ENCODE assay signal across 7 mouse cellular contexts in the genomic region with DNA sequence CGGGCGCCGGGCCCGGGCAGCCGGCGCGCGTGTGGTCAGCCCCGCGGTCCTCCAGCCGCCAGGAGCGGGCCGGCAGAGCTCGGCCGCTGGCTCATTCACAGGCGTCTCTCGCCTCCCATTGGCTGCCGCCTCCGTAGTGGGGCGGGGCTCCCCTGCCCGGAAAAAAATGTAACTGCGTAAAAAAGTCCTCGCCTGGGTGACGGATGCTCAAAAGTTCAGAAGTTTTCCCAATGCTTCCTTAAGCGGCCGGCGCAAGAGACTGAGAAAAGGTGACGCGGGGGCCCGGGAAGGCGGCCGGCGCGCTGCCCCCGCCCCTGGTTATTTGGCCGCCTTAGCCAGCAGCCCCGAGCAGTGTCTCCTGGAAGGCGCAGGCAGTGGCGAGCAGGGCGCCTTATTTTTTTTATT. TPM values are rescaled to one million over a fixed set of nuclear protein-coding genes. Genes with fewer than 3 reads are reported as not detected.
DNase-seq lines count a peak whose midpoint lies in the region; ATAC-seq lines count a peak whose summit lies in the region.

A gene (plus strand): TSS at position 206 of the 405 bp plus-strand sequence.

- intact Hi-C loops in left cerebral cortex, postnatal 4 days (cut with DNase I), result no loop called here

- H3K36me3 ChIP-seq in hindbrain, embryonic 14.5 days (replicated peaks; ENCODE audit: control insufficient read depth, insufficient read depth), result no peaks in the 10 kb centered on the region
- no peaks in the 10 kb centered on the region for H3K36me3 ChIP-seq in stomach, embryonic 14.5 days (ENCODE audit: control insufficient read depth, insufficient read depth, low read length)

- peak; percentile 80 for ATAC-seq in hindbrain, embryonic 14.5 days (ENCODE audit: low FRiP score)
- ATAC-seq in stomach, embryonic 14.5 days (ENCODE audit: insufficient number of reproducible peaks, insufficient read depth, low FRiP score, low read depth), result peak; percentile 91

- peak within 1 kb of the TSS; percentile 78 for H3K27ac ChIP-seq in hindbrain, embryonic 14.5 days
- peak within 1 kb of the TSS; percentile 44; the same call in 1 of the 2 replicates for H3K27ac ChIP-seq in stomach, embryonic 14.5 days (ENCODE audit: low read length)

- under 1% methylated on average over 40 of the region's 40 CpGs for WGBS in hindbrain, embryonic 14.5 days
- WGBS in stomach, embryonic 14.5 days, result under 1% methylated on average over 36 of the region's 40 CpGs

- H3K27me3 ChIP-seq in hindbrain, embryonic 14.5 days (ENCODE audit: control insufficient read depth, insufficient read depth, low read length), result peaks cover 93% of the 10 kb centered on the region
- H3K27me3 ChIP-seq in stomach, embryonic 14.5 days (ENCODE audit: control insufficient read depth, insufficient read depth, low read length), result peaks cover 48% of the 10 kb centered on the region

- H3K9ac ChIP-seq in hindbrain, embryonic 14.5 days, result peak within 1 kb of the TSS; percentile 60
- peak within 1 kb of the TSS; percentile 55 for H3K9ac ChIP-seq in stomach, embryonic 14.5 days (replicated peaks; ENCODE audit: low read depth, low read length)

- peak within 1 kb of the TSS; percentile 38 for H3K4me3 ChIP-seq in hindbrain, embryonic 14.5 days (replicated peaks; ENCODE audit: low read length)
- H3K4me3 ChIP-seq in stomach, embryonic 14.5 days (ENCODE audit: low read depth, low read length), result peak within 1 kb of the TSS; percentile 47

- H3K9me3 ChIP-seq in hindbrain, embryonic 14.5 days (ENCODE audit: control insufficient read depth, low read length), result no peaks in the 10 kb centered on the region
- H3K9me3 ChIP-seq in stomach, embryonic 14.5 days (ENCODE audit: control insufficient read depth, low read depth, low read length), result no peaks in the 10 kb centered on the region

- peaks cover 14% of the 10 kb centered on the region; the same call in 1 of the 2 replicates for H3K4me1 ChIP-seq in hindbrain, embryonic 14.5 days (replicated peaks; ENCODE audit: control insufficient read depth, insufficient read depth, low read length)
- peaks cover 2% of the 10 kb centered on the region; the same call in 1 of the 2 replicates for H3K4me1 ChIP-seq in stomach, embryonic 14.5 days (ENCODE audit: control insufficient read depth, insufficient read depth, low read length)

- DNase-seq in ZHBTc4 (ENCODE audit: low read depth, low spot score), result peak; percentile 80
- peak; percentile 52 to 62 for DNase-seq in cerebellum, postnatal 14 days
- peak; percentile 85 for DNase-seq in gastrocnemius, adult 18-20 months (ENCODE audit: low spot score)
- DNase-seq in hindbrain, embryonic 14.5 days (ENCODE audit: low spot score), result peak; percentile 74
- peak; percentile 63 for DNase-seq in left cerebral cortex, postnatal 4 days
- DNase-seq in mesoderm, embryonic 11.5 days (ENCODE audit: low read depth, low spot score), result peak; percentile 93

- H3K4me2 ChIP-seq in hindbrain, embryonic 14.5 days (replicated peaks), result peak within 1 kb of the TSS; percentile 71
- peak within 1 kb of the TSS; percentile 99 for H3K4me2 ChIP-seq in stomach, embryonic 14.5 days (replicated peaks; ENCODE audit: low read depth, low read length)

RNA-seq across cellular contexts. Expression of the gene that starts here (rescaled TPM):
- under 1 TPM; 0.75 to 0.88 TPM for total RNA-seq in gastrocnemius, adult 18-20 months (2021)
- polyA plus RNA-seq in hindbrain, embryonic 14.5 days (2014; fragmentation: Nextera tagmentation; extraction: Ambion mirVana), result 2.3 and 2.9 TPM in 2 replicates
- total RNA-seq in left cerebral cortex, postnatal 4 days (2021), result 1 to 10 TPM; 8.5 TPM
- 0.33 and 0.55 TPM in 2 replicates for polyA plus RNA-seq in stomach, embryonic 14.5 days (2014; fragmentation: Nextera tagmentation; extraction: Ambion mirVana)

Comparison
In these comparisons a context has a peak if more than half of its experiments do, and no peak if none do; other contexts are left out.
1. Peak in every context shown above with its lines: DNase-seq, ATAC-seq, H3K4me3 ChIP-seq and H3K27ac ChIP-seq.
2. RNA of the gene that starts here (total RNA-seq): 8.5 TPM in left cerebral cortex, postnatal 4 days; 0.75 to 0.88 TPM in gastrocnemius, adult 18-20 months; every median in the first group is over 4 times any median in the second.
3. Peak in DNase-seq in gastrocnemius, adult 18-20 months; RNA of the gene not detected or under 1 TPM.
4. Peak in ATAC-seq, H3K4me3 ChIP-seq, H3K27ac ChIP-seq, H3K9ac ChIP-seq and H3K4me2 ChIP-seq in stomach, embryonic 14.5 days; RNA of the gene not detected or under 1 TPM.